Mouse (Mus musculus): ENCODE results near the gene Cldn18.

Cldn18 gene

GRCm38 (mm10) chr9:99717134-99717533 is at the start of gene Cldn18:
Cldn18 (minus strand) TSS chr9:99717267.
- DNase-seq (ENCODE audit: low spot score in 2 of 2), result no peak

GRCm38 (mm10) chr9:99763530-99763929 is 46.5 kb upstream of the Cldn18 start:
- DNase-seq (ENCODE audit: low spot score in 2 of 2), result no peak

- DNase-seq (ENCODE audit: low spot score in 2 of 2), result no peak
These were observed 33.2 kb upstream of the Cldn18 start for GRCm38 (mm10) chr9:99750272-99750671.

- no peak for DNase-seq (ENCODE audit: low spot score in 2 of 2)
These were observed 31.2 kb upstream of the Cldn18 start for GRCm38 (mm10) chr9:99748279-99748678.

GRCm38 (mm10) chr9:99747731-99748130 is 30.7 kb upstream of the Cldn18 start:
- no peak for DNase-seq (ENCODE audit: low spot score in 2 of 2)

- DNase-seq (ENCODE audit: low spot score in 2 of 2), result no peak
These were observed 27.5 kb upstream of the Cldn18 start for GRCm38 (mm10) chr9:99744548-99744947.

- no peak for DNase-seq (ENCODE audit: low spot score in 2 of 2)
These were observed 13.0 kb upstream of the Cldn18 start for GRCm38 (mm10) chr9:99729943-99730646.

- DNase-seq (ENCODE audit: low spot score in 2 of 2), result no peak
These were observed 10.8 kb upstream of the Cldn18 start for GRCm38 (mm10) chr9:99727819-99728218.

- no peak for DNase-seq (ENCODE audit: low spot score in 2 of 2)
These were observed 8.2 kb upstream of the Cldn18 start for GRCm38 (mm10) chr9:99725278-99725677.

- DNase-seq (ENCODE audit: low spot score in 2 of 2), result no peak
These were observed 2.9 kb upstream of the Cldn18 start for GRCm38 (mm10) chr9:99720011-99720410.

- DNase-seq (ENCODE audit: low spot score in 2 of 2), result no peak
These were observed 6.8 kb downstream of the Cldn18 start for GRCm38 (mm10) chr9:99710297-99710696.

GRCm38 (mm10) chr9:99709588-99710248 is 7.3 kb downstream of the Cldn18 start:
- DNase-seq (ENCODE audit: low spot score in 2 of 2), result no peak

GRCm38 (mm10) chr9:99707425-99708126 is 9.5 kb downstream of the Cldn18 start:
- DNase-seq (ENCODE audit: low spot score in 2 of 2), result no peak

GRCm38 (mm10) chr9:99706264-99706663 is 10.8 kb downstream of the Cldn18 start:
- no peak for DNase-seq (ENCODE audit: low spot score in 2 of 2)

- DNase-seq (ENCODE audit: low spot score in 2 of 2), result no peak
These were observed 13.4 kb downstream of the Cldn18 start for GRCm38 (mm10) chr9:99703711-99704110.

GRCm38 (mm10) chr9:99702215-99702614 is 14.9 kb downstream of the Cldn18 start:
- DNase-seq (ENCODE audit: low spot score in 2 of 2), result no peak

GRCm38 (mm10) chr9:99701187-99701586 is 15.9 kb downstream of the Cldn18 start:
- no peak for DNase-seq (ENCODE audit: low spot score in 2 of 2)

- no peak for DNase-seq (ENCODE audit: low spot score in 2 of 2)
These were observed 17.2 kb downstream of the Cldn18 start for GRCm38 (mm10) chr9:99699752-99700389.

- DNase-seq (ENCODE audit: low spot score in 2 of 2), result no peak
These were observed 22.1 kb downstream of the Cldn18 start for GRCm38 (mm10) chr9:99694961-99695360.

- DNase-seq (ENCODE audit: low spot score in 2 of 2), result no peak
These were observed 26.7 kb downstream of the Cldn18 start for GRCm38 (mm10) chr9:99690386-99690785.

GRCm38 (mm10) chr9:99689796-99690195 is 27.3 kb downstream of the Cldn18 start:
- DNase-seq (ENCODE audit: low spot score in 2 of 2), result no peak

GRCm38 (mm10) chr9:99685536-99686231 is 31.4 kb downstream of the Cldn18 start:
- no peak for DNase-seq (ENCODE audit: low spot score in 2 of 2)
